Mouse (Mus musculus): ENCODE results near the gene Gm10134. TPM values are rescaled to one million over a fixed set of nuclear protein-coding genes. Genes with fewer than 3 reads are reported as not detected.

The Gm10134 gene
- polyA plus RNA-seq, 1 experiment, result not detected

DNA sequence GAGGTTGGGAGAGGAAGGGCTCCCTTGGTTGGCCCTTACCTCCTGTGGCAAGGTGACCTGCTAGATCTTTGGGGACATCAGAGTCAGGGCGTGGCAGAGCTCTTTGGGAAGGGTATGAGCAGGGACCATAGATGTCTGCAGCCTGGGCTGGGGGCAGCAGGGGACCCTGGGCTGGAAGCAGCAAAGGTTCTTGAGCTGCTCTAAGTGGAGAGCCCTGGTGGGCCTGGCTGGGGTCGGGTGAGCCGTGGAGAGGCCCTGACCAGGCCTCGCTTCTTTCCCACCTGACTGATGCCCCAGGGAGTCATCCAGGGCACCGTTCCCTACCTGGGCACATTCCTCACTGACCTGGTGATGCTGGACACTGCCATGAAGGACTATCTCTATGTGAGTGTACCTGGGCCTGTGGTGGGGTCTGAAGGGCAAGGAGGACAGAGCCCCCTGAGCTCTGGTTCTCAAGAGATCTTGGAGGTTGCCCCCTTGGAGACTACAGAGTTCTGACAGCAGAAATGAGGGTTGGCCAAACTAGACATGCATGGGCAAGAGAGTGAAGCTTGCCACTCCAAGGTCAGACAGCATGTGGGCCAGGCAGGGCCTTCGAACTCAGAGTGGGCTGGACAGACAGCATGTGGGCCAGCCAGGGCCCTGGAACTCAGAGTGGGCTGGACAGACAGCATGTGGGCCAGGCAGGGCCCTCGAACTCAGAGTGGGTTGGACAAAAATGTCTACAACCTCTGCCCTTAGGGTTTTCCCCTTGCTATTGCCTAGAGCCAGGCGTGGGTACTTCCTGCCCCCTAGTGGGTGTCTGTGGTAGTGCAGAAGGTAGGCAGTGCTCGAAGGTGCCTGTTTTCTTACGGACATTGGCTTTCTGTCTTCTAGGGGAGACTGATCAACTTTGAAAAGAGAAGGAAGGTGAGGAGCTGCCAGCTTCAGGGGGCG is 41.6 kb downstream of the Gm10134 start:
- H3K36me3 ChIP-seq (ENCODE audit: control insufficient read depth, insufficient read depth), result no peaks in the 10 kb centered on the region
- TF ChIP-seq MYOG (IDR thresholded peaks at IDR 0.05; ENCODE audit: control insufficient read depth, extremely low read depth, insufficient read length) (no peak), CTCF (IDR thresholded peaks at IDR 0.05; ENCODE audit: control insufficient read depth, insufficient read depth, insufficient read length) (peak; percentile 91)
- H3K79me2 ChIP-seq (ENCODE audit: control insufficient read depth, insufficient read depth), result no peaks in the 10 kb centered on the region
- H3K79me3 ChIP-seq (ENCODE audit: low read depth), result no peaks in the 10 kb centered on the region
- no peaks in the 10 kb centered on the region for H3K27me3 ChIP-seq (ENCODE audit: control insufficient read depth, insufficient read depth, insufficient read length)
- H3ac ChIP-seq (ENCODE audit: control insufficient read depth, insufficient read length, low read depth), result no peak overlapping the region
- no peak overlapping the region for H3K4me3 ChIP-seq (ENCODE audit: insufficient read depth, poor library complexity, severe bottlenecking)

GRCm38 (mm10) chr2:28549157-28549556 is 43.3 kb downstream of the Gm10134 start:
- no peak overlapping the region for H3ac ChIP-seq (ENCODE audit: control insufficient read depth, insufficient read length, low read depth)
- H3K4me3 ChIP-seq (ENCODE audit: insufficient read depth, poor library complexity, severe bottlenecking), result no peak overlapping the region
- no peaks in the 10 kb centered on the region for H3K79me3 ChIP-seq (ENCODE audit: low read depth)
- no peaks in the 10 kb centered on the region for H3K36me3 ChIP-seq (ENCODE audit: control insufficient read depth, insufficient read depth)
- TF ChIP-seq MAX (IDR thresholded peaks at IDR 0.05), result no peak
- TF ChIP-seq CTCF (IDR thresholded peaks at IDR 0.05; ENCODE audit: control insufficient read depth, insufficient read depth, insufficient read length), result no peak
- no peaks in the 10 kb centered on the region for H3K27me3 ChIP-seq (ENCODE audit: control insufficient read depth, insufficient read depth, insufficient read length)
- no peaks in the 10 kb centered on the region for H3K79me2 ChIP-seq (ENCODE audit: control insufficient read depth, insufficient read depth)

- Histone ChIP-seq H3K4me3 (ENCODE audit: insufficient read depth, poor library complexity, severe bottlenecking) (no peak overlapping the region), H3K27me3 (ENCODE audit: control insufficient read depth, insufficient read depth, insufficient read length) (no peaks in the 10 kb centered on the region), H3K36me3 (ENCODE audit: control insufficient read depth, insufficient read depth) (no peaks in the 10 kb centered on the region), H3K79me2 (ENCODE audit: control insufficient read depth, insufficient read depth) (no peaks in the 10 kb centered on the region), H3K79me3 (ENCODE audit: low read depth) (no peaks in the 10 kb centered on the region), H3ac (ENCODE audit: control insufficient read depth, insufficient read length, low read depth) (no peak overlapping the region)
- TF ChIP-seq MYOG (IDR thresholded peaks at IDR 0.05; ENCODE audit: control insufficient read depth, extremely low read depth, insufficient read length) (no peak), CTCF (IDR thresholded peaks at IDR 0.05; ENCODE audit: control insufficient read depth, insufficient read depth, insufficient read length) (no peak), CEBPB (IDR thresholded peaks at IDR 0.05; ENCODE audit: low read depth) (no peak), FOSL1 (IDR thresholded peaks at IDR 0.05; ENCODE audit: insufficient read depth, low read length, poor library complexity, severe bottlenecking) (no peak), MYOD1 (IDR thresholded peaks at IDR 0.05; ENCODE audit: control insufficient read depth, insufficient read length, low read depth) (no peak), MAX (IDR thresholded peaks at IDR 0.05) (no peak), USF1 (IDR thresholded peaks at IDR 0.05; ENCODE audit: low read depth) (no peak)
Observed at GRCm38 (mm10) chr2:28552301-28552700, 46.4 kb downstream of the Gm10134 start.

Other genes starting within 250 kb of the Gm10134 start
- gene Ppp1r26, start 59.3 kb upstream of the Gm10134 start, polyA plus RNA-seq (2012; fragmentation: generic; extraction: Trizol), result 0.01 TPM
- gene 1700007K13Rik, start 39.8 kb upstream of the Gm10134 start, polyA plus RNA-seq (2012; fragmentation: generic; extraction: Trizol), result 0.68 TPM
- gene Mrps2, start 38.0 kb upstream of the Gm10134 start, polyA plus RNA-seq (2012; fragmentation: generic; extraction: Trizol), result 30.4 TPM
- not detected for gene Gbgt1, start 9.2 kb upstream of the Gm10134 start, polyA plus RNA-seq (2012; fragmentation: generic; extraction: Trizol)
- gene Ralgds, start 7.0 kb downstream of the Gm10134 start, polyA plus RNA-seq (2012; fragmentation: generic; extraction: Trizol), result 10.5 TPM
- gene Cel, start 57.3 kb downstream of the Gm10134 start, polyA plus RNA-seq (2012; fragmentation: generic; extraction: Trizol), result not detected
- 28.1 TPM for gene Gtf3c5, start 77.7 kb downstream of the Gm10134 start, polyA plus RNA-seq (2012; fragmentation: generic; extraction: Trizol)
- gene Gfi1b, start 115.9 kb downstream of the Gm10134 start, polyA plus RNA-seq (2012; fragmentation: generic; extraction: Trizol), result not detected
- gene Tsc1, start 135.1 kb downstream of the Gm10134 start, polyA plus RNA-seq (2012; fragmentation: generic; extraction: Trizol), result 6.9 TPM
- 0.96 TPM for gene Spaca9, start 193.6 kb downstream of the Gm10134 start, polyA plus RNA-seq (2012; fragmentation: generic; extraction: Trizol)
- gene Ak8, start 194.1 kb downstream of the Gm10134 start, polyA plus RNA-seq (2012; fragmentation: generic; extraction: Trizol), result 0.04 TPM

Data from C2C12 (cell line).